Comparison of ENCODE assay signal across 26 mouse cellular contexts in genomic region chr7:83978945-83979536, GRCm38 (mm10).
"Had no signal": no experiment of that assay in that cellular context is flagged by ENCODE, and none has a peak within 500 bp of the region (broad histone marks: within the 10 kb centered on the region; RNA-seq: fewer than 3 reads in every experiment).

No protein-coding gene starts in this region.

- H3K9ac ChIP-seq: heart, embryonic 13.5 days; heart, embryonic 15.5 days; hindbrain, embryonic 13.5 days; hindbrain, embryonic 15.5 days; kidney, embryonic 15.5 days; limb, embryonic 12.5 days; liver, embryonic 13.5 days had no signal

- DNase-seq: gastrocnemius, postnatal 14 days; gastrocnemius, postnatal 36 days; heart, adult 11 months; heart, adult 2 months; heart, postnatal 14 days; heart, postnatal 36 days; kidney, adult 11 months; kidney, adult 2 months; kidney, adult 9 months; kidney, postnatal 25 days; kidney, postnatal 4 days; liver; liver, embryonic 13.5 days had no signal

- H3K36me3 ChIP-seq: heart, embryonic 13.5 days; heart, embryonic 15.5 days; hindbrain, embryonic 13.5 days; hindbrain, embryonic 15.5 days; kidney, embryonic 15.5 days; limb, embryonic 10.5 days; limb, embryonic 12.5 days; liver, embryonic 13.5 days had no signal

- H3K27ac ChIP-seq: heart, adult 2 months; heart, embryonic 13.5 days; heart, embryonic 15.5 days; hindbrain, embryonic 13.5 days; hindbrain, embryonic 15.5 days; hindbrain, postnatal 0 days; kidney, embryonic 15.5 days; kidney, postnatal 0 days; layer of hippocampus, adult 2 months; left cerebral cortex, adult 2 months; limb, embryonic 10.5 days; limb, embryonic 12.5 days; liver, embryonic 13.5 days had no signal

- H3K4me2 ChIP-seq: heart, embryonic 11.5 days; heart, embryonic 13.5 days; heart, embryonic 15.5 days; hindbrain, embryonic 13.5 days; hindbrain, embryonic 15.5 days; kidney, embryonic 15.5 days; limb, embryonic 12.5 days; liver, embryonic 11.5 days; liver, embryonic 13.5 days had no signal

- H3K4me1 ChIP-seq: hindbrain, embryonic 13.5 days; hindbrain, embryonic 15.5 days; kidney, embryonic 15.5 days; limb, embryonic 12.5 days; liver, embryonic 13.5 days had no signal

- ATAC-seq: hindbrain, postnatal 0 days had no signal

- H3K9me3 ChIP-seq: heart, embryonic 13.5 days; heart, embryonic 15.5 days; hindbrain, embryonic 13.5 days; hindbrain, embryonic 15.5 days; kidney, embryonic 15.5 days; limb, embryonic 10.5 days; limb, embryonic 12.5 days; liver, embryonic 13.5 days had no signal

- H3K4me3 ChIP-seq: heart, adult 2 months; heart, embryonic 13.5 days; heart, embryonic 15.5 days; hindbrain, embryonic 13.5 days; hindbrain, embryonic 15.5 days; kidney, embryonic 15.5 days; layer of hippocampus, adult 2 months; left cerebral cortex, adult 2 months; limb, embryonic 10.5 days; limb, embryonic 12.5 days; liver, embryonic 13.5 days had no signal

- H3K27me3 ChIP-seq: heart, embryonic 13.5 days; heart, embryonic 15.5 days; hindbrain, embryonic 13.5 days; hindbrain, embryonic 15.5 days; kidney, embryonic 15.5 days; limb, embryonic 12.5 days; liver, embryonic 13.5 days had no signal
